Mouse (Mus musculus): ENCODE results near the gene Dop1b.

GRCm38 (mm10) chr16:93722476-93722875 lies 10.8 kb downstream of the Dop1b start:
- no peak for TF ChIP-seq POLR2A (IDR thresholded peaks at IDR 0.05; ENCODE audit: borderline replicate concordance, control insufficient read depth, low read depth, low read length)
- no peak for TF ChIP-seq CTCF (IDR thresholded peaks at IDR 0.05; ENCODE audit: control insufficient read depth, insufficient read depth, low read length)
